Mouse (Mus musculus): Measurements from ENCODE around the gene Mtf1. TPM values are rescaled to one million over a fixed set of nuclear protein-coding genes. Genes with fewer than 3 reads are reported as not detected.
A peak's percentile ranks its signal among the peaks of the same experiment; 100 is the strongest.

Gene Mtf1
- total RNA-seq, 4 experiments from 2014 or later = 12.5 to 18.4 (median 14.5) TPM

- DNase-seq (ENCODE audit: low spot score) = no peak
These were observed 54.4 kb downstream of the Mtf1 start for GRCm38 (mm10) chr4:124856294-124856693.

GRCm38 (mm10) chr4:124858370-124858769, 56.5 kb downstream of the Mtf1 start:
- DNase-seq (ENCODE audit: low spot score) = no peak

- DNase-seq (ENCODE audit: low spot score) = peak; percentile 28
These were observed 58.5 kb downstream of the Mtf1 start for GRCm38 (mm10) chr4:124860446-124860845.

GRCm38 (mm10) chr4:124861283-124862188, 59.6 kb downstream of the Mtf1 start, which contains the start of gene Maneal:
Gene Maneal, minus strand, starts transcription at chr4:124862171.
- DNase-seq (ENCODE audit: low spot score) = no peak

- DNase-seq (ENCODE audit: low spot score) = no peak
These were observed 70.8 kb downstream of the Mtf1 start for GRCm38 (mm10) chr4:124872719-124873118.

GRCm38 (mm10) chr4:124880599-124880998, 78.7 kb downstream of the Mtf1 start, which contains the start of gene Epha10:
Gene Epha10, plus strand, starts transcription at chr4:124880899.
- DNase-seq (ENCODE audit: low spot score) = no peak

- no peak for DNase-seq (ENCODE audit: low spot score)
These were observed 79.5 kb downstream of the Mtf1 start for GRCm38 (mm10) chr4:124881341-124881908.

- DNase-seq (ENCODE audit: low spot score) = no peak
These were observed 80.3 kb downstream of the Mtf1 start for GRCm38 (mm10) chr4:124882151-124882729.

GRCm38 (mm10) chr4:124888702-124889101, 86.8 kb downstream of the Mtf1 start:
- DNase-seq (ENCODE audit: low spot score) = no peak

GRCm38 (mm10) chr4:124889935-124890334, 88.0 kb downstream of the Mtf1 start:
- DNase-seq (ENCODE audit: low spot score) = no peak

- no peak for DNase-seq (ENCODE audit: low spot score)
These were observed 88.9 kb downstream of the Mtf1 start for GRCm38 (mm10) chr4:124890831-124891230.

- no peak for DNase-seq (ENCODE audit: low spot score)
These were observed 91.9 kb downstream of the Mtf1 start for GRCm38 (mm10) chr4:124893769-124894168.

- DNase-seq (ENCODE audit: low spot score) = no peak
These were observed 92.9 kb downstream of the Mtf1 start for GRCm38 (mm10) chr4:124894508-124895428.

GRCm38 (mm10) chr4:124898428-124898827, 96.5 kb downstream of the Mtf1 start:
- no peak for DNase-seq (ENCODE audit: low spot score)

Other genes starting within 250 kb of the Mtf1 start
- not detected for gene 3100002H09Rik, start 191.3 kb upstream of the Mtf1 start, total RNA-seq (2022)
- gene Pou3f1, start 145.3 kb upstream of the Mtf1 start, total RNA-seq (2022) = under 1 TPM; 0.09 to 0.31 (median 0.14) TPM
- 10 to 100 TPM; 12.4 to 14.5 (median 13.7) TPM for gene Utp11, start 108.5 kb upstream of the Mtf1 start, total RNA-seq (2022)
- 10 to 100 TPM in 2 of 4 experiments, 1 to 10 TPM in 2; 8.8 to 18.8 (median 11.2) TPM for gene Fhl3, start 101.4 kb upstream of the Mtf1 start, total RNA-seq (2022)
- gene Sf3a3, start 87.3 kb upstream of the Mtf1 start, total RNA-seq (2022) = 10 to 100 TPM; 15.5 to 17.3 (median 16.5) TPM
- 1 to 10 TPM; 6.5 to 9.9 (median 7.3) TPM for gene Inpp5b, start 60.3 kb upstream of the Mtf1 start, total RNA-seq (2022)
- gene Yrdc, start 48.6 kb downstream of the Mtf1 start, total RNA-seq (2022) = 10 to 100 TPM; 20.8 to 22.5 (median 22.0) TPM
- 10 to 100 TPM; 18.2 to 23.5 (median 21.0) TPM for gene 1110065P20Rik, start 49.1 kb downstream of the Mtf1 start, total RNA-seq (2022)
- 1 to 10 TPM in 1 of 4 experiments, under 1 TPM in 3; 0.54 to 1.0 (median 0.69) TPM for gene Maneal, start 60.1 kb downstream of the Mtf1 start, total RNA-seq (2022)
- not detected for gene Epha10, start 78.8 kb downstream of the Mtf1 start, total RNA-seq (2022)
- gene 9930104L06Rik, start 134.9 kb downstream of the Mtf1 start, total RNA-seq (2022) = 10 to 100 TPM in 1 of 4 experiments, 1 to 10 TPM in 3; 5.8 to 11.1 (median 8.7) TPM
- gene Cdca8, start 137.2 kb downstream of the Mtf1 start, total RNA-seq (2022) = 1 to 10 TPM in 1 of 4 experiments, under 1 TPM in 3; 0.69 to 1.1 (median 0.85) TPM
- gene Rspo1, start 184.3 kb downstream of the Mtf1 start, total RNA-seq (2022) = 1 to 10 TPM; 3.1 to 6.6 (median 4.7) TPM
- gene Gnl2, start 214.5 kb downstream of the Mtf1 start, total RNA-seq (2022) = 10 to 100 TPM; 22.9 to 32.6 (median 24.3) TPM